Mouse (Mus musculus): ENCODE measurements around the gene Klf9. TPM values are rescaled to one million over a fixed set of nuclear protein-coding genes. Genes with fewer than 3 reads are reported as not detected.

Gene Klf9
- total RNA-seq, 2 experiments from 2014 or later = 26.9 to 27.3 TPM

Small RNAs within 50 kb of the gene (microRNA-seq; reads per million reads assigned to microRNA genes)
- 0 reads per million in 2 experiments for gene Mir1192

Other genes starting within 250 kb of the Klf9 start
- 10 to 100 TPM; 38.4 to 39.0 TPM for gene Smc5, start 132.7 kb downstream of the Klf9 start, total RNA-seq (2021)

All from heart, postnatal 4 days (tissue).